Mouse (Mus musculus) naive thymus-derived CD4-positive, alpha-beta T cell, adult 5 months (primary cell): Measurements from ENCODE around the gene Gstp3. TPM values are rescaled to one million over a fixed set of nuclear protein-coding genes. Genes with fewer than 3 reads are reported as not detected.

Experiments used
- polyA plus RNA-seq: library from polyadenylated mRNA; unstranded; fragments of 100-300 nt; shearing (Covaris generic); gene quantifications from one replicate; pipeline ENCODE4 v1.2.1, GENCODE M21; 2017

Gene Gstp3
- polyA plus RNA-seq = 51.2 TPM

GRCm38 (mm10) chr19:4059069-4059740 is at the start of gene Gstp3:
Gene Gstp3 (minus strand): TSS chr19:4059569.

GRCm38 (mm10) chr19:4099837-4100717 is 40.7 kb upstream of the Gstp3 start, which contains the start of gene Pitpnm1:
Gene Pitpnm1 (plus strand): TSS chr19:4099998.

GRCm38 (mm10) chr19:4096642-4097440 is 37.5 kb upstream of the Gstp3 start, which contains the start of gene Cdk2ap2:
Gene Cdk2ap2 (plus strand): TSS chr19:4097182.

GRCm38 (mm10) chr19:4081394-4081793 is 22.0 kb upstream of the Gstp3 start, which contains the start of gene Cabp2:
Gene Cabp2 (plus strand): TSS chr19:4081578.

GRCm38 (mm10) chr19:4045966-4046865 is 13.2 kb downstream of the Gstp3 start, which contains the start of gene Gstp2:
Gene Gstp2 (minus strand): TSS chr19:4046023.

GRCm38 (mm10) chr19:4037788-4038232 is 21.6 kb downstream of the Gstp3 start, which contains the start of gene Gstp1:
Gene Gstp1 (minus strand): TSS chr19:4037985.

GRCm38 (mm10) chr19:4012432-4013022 is 46.8 kb downstream of the Gstp3 start, which contains the start of gene Ndufv1:
Gene Ndufv1 (minus strand): TSS chr19:4012806.

Other genes starting within 250 kb of the Gstp3 start
- 56.2 TPM for gene Chka, start 207.8 kb downstream of the Gstp3 start, polyA plus RNA-seq
- gene Tcirg1, start 152.4 kb downstream of the Gstp3 start, polyA plus RNA-seq = 54.4 TPM
- gene Ndufs8, start 146.8 kb downstream of the Gstp3 start, polyA plus RNA-seq = 91.3 TPM
- not detected for gene Aldh3b1, start 129.8 kb downstream of the Gstp3 start, polyA plus RNA-seq
- gene Unc93b1, start 124.4 kb downstream of the Gstp3 start, polyA plus RNA-seq = 7.5 TPM
- not detected for gene Aldh3b3, start 100.9 kb downstream of the Gstp3 start, polyA plus RNA-seq
- not detected for gene Aldh3b2, start 87.2 kb downstream of the Gstp3 start, polyA plus RNA-seq
- gene Acy3, start 73.0 kb downstream of the Gstp3 start, polyA plus RNA-seq = not detected
- not detected for gene Tbx10, start 66.8 kb downstream of the Gstp3 start, polyA plus RNA-seq
- 14.6 TPM for gene Nudt8, start 59.0 kb downstream of the Gstp3 start, polyA plus RNA-seq
- gene Gm49405, start 58.9 kb downstream of the Gstp3 start, polyA plus RNA-seq = 2.4 TPM
- gene Doc2g, start 56.3 kb downstream of the Gstp3 start, polyA plus RNA-seq = 3.3 TPM
- gene Ndufv1, start 46.8 kb downstream of the Gstp3 start, polyA plus RNA-seq = 141 TPM
- 324 TPM for gene Gstp1, start 21.6 kb downstream of the Gstp3 start, polyA plus RNA-seq
- gene Gstp2, start 13.5 kb downstream of the Gstp3 start, polyA plus RNA-seq = 0.68 TPM
- not detected for gene Cabp2, start 22.0 kb upstream of the Gstp3 start, polyA plus RNA-seq
- gene Cdk2ap2, start 37.6 kb upstream of the Gstp3 start, polyA plus RNA-seq = 471 TPM
- 270 TPM for gene Pitpnm1, start 40.4 kb upstream of the Gstp3 start, polyA plus RNA-seq
- gene Aip, start 66.3 kb upstream of the Gstp3 start, polyA plus RNA-seq = 197 TPM
- 0.11 TPM for gene Gpr152, start 80.2 kb upstream of the Gstp3 start, polyA plus RNA-seq
- gene Cabp4, start 84.5 kb upstream of the Gstp3 start, polyA plus RNA-seq = not detected
- gene Coro1b, start 89.0 kb upstream of the Gstp3 start, polyA plus RNA-seq = 183 TPM
- gene Ptprcap, start 94.0 kb upstream of the Gstp3 start, polyA plus RNA-seq = 239 TPM
- 50.3 TPM for gene Rps6kb2, start 103.8 kb upstream of the Gstp3 start, polyA plus RNA-seq
- gene Carns1, start 115.9 kb upstream of the Gstp3 start, polyA plus RNA-seq = 45.8 TPM
- gene Tbc1d10c, start 131.7 kb upstream of the Gstp3 start, polyA plus RNA-seq = 455 TPM
- gene Ppp1ca, start 132.5 kb upstream of the Gstp3 start, polyA plus RNA-seq = 718 TPM
- gene Rad9a, start 142.1 kb upstream of the Gstp3 start, polyA plus RNA-seq = 37.1 TPM
- gene Clcf1, start 154.7 kb upstream of the Gstp3 start, polyA plus RNA-seq = 49.3 TPM
- not detected for gene AC109138.7, start 154.8 kb upstream of the Gstp3 start, polyA plus RNA-seq
- gene Pold4, start 172.3 kb upstream of the Gstp3 start, polyA plus RNA-seq = 94.9 TPM
- gene Ssh3, start 209.6 kb upstream of the Gstp3 start, polyA plus RNA-seq = 0.78 TPM
- 9.1 TPM for gene Ankrd13d, start 223.6 kb upstream of the Gstp3 start, polyA plus RNA-seq
- 274 TPM for gene Grk2, start 246.7 kb upstream of the Gstp3 start, polyA plus RNA-seq